Comparison of ENCODE assay signal across 10 mouse cellular contexts in genomic region chr11:103406551-103406950, GRCm38 (mm10). TPM values are rescaled to one million over a fixed set of nuclear protein-coding genes. Genes with fewer than 3 reads are reported as not detected.
DNase-seq lines count a peak whose midpoint lies in the region; ATAC-seq lines count a peak whose summit lies in the region.
"Had no signal": no experiment of that assay in that cellular context is flagged by ENCODE, and none has a peak within 500 bp of the region (broad histone marks: within the 10 kb centered on the region; RNA-seq: fewer than 3 reads in every experiment).

No protein-coding gene starts in this region.

- DNase-seq in heart, adult 11 months, result peak; percentile 94
- DNase-seq in heart, postnatal 25 days (ENCODE audit: low spot score), result no peak
- peak; percentile 87 for DNase-seq in ES-CJ7 (ENCODE audit: low read depth, low spot score)
- DNase-seq in lung, postnatal 10 days, result peak; percentile 73
- DNase-seq in left cerebral cortex, postnatal 36 days (ENCODE audit: low spot score in 2 of 2), result no peak
- DNase-seq in frontal cortex, adult 2 months (ENCODE audit: extremely low spot score in 1 of 2, low spot score in 1 of 2), result no peak

- H3K4me3 ChIP-seq in intestine, embryonic 16.5 days (ENCODE audit: low read length), result no peak overlapping the region
- H3K4me3 ChIP-seq in hindbrain, embryonic 16.5 days (ENCODE audit: low read length), result no peak overlapping the region
- H3K4me3 ChIP-seq: limb, embryonic 10.5 days had no signal

- no peak overlapping the region for H3K9ac ChIP-seq in intestine, embryonic 16.5 days (ENCODE audit: low read depth, low read length)
- H3K9ac ChIP-seq in hindbrain, embryonic 16.5 days (ENCODE audit: low read depth, low read length), result no peak overlapping the region

- no peak overlapping the region for H3K4me2 ChIP-seq in intestine, embryonic 16.5 days (ENCODE audit: low read depth, low read length)
- H3K4me2 ChIP-seq in hindbrain, embryonic 16.5 days (ENCODE audit: low read length), result no peak overlapping the region

- 60% methylated on average over 7 of the region's 7 CpGs for WGBS in intestine, embryonic 16.5 days
- WGBS in hindbrain, embryonic 16.5 days, result 86% methylated on average over 7 of the region's 7 CpGs

- no peaks in the 10 kb centered on the region for H3K27me3 ChIP-seq in intestine, embryonic 16.5 days (replicated peaks; ENCODE audit: control insufficient read depth, insufficient read depth, low read length)
- no peaks in the 10 kb centered on the region for H3K27me3 ChIP-seq in hindbrain, embryonic 16.5 days (replicated peaks; ENCODE audit: control insufficient read depth, insufficient read depth, low read length)
- H3K27me3 ChIP-seq: CH12.LX had no signal

- H3K36me3 ChIP-seq in intestine, embryonic 16.5 days (ENCODE audit: control insufficient read depth, insufficient read depth, low read length), result no peaks in the 10 kb centered on the region
- peaks cover 4% of the 10 kb centered on the region; the same call in 1 of the 2 replicates for H3K36me3 ChIP-seq in hindbrain, embryonic 16.5 days (ENCODE audit: control insufficient read depth, insufficient read depth, low read length)

- no peaks in the 10 kb centered on the region for H3K9me3 ChIP-seq in intestine, embryonic 16.5 days (ENCODE audit: control insufficient read depth, low read length)
- no peaks in the 10 kb centered on the region for H3K9me3 ChIP-seq in hindbrain, embryonic 16.5 days (ENCODE audit: control insufficient read depth, low read length)
- H3K9me3 ChIP-seq: limb, embryonic 10.5 days had no signal

- peak; percentile 78 for ATAC-seq in intestine, embryonic 16.5 days
- ATAC-seq in hindbrain, embryonic 16.5 days, result no peak

- no peaks in the 10 kb centered on the region; the same call in 1 of the 2 replicates for H3K4me1 ChIP-seq in intestine, embryonic 16.5 days (ENCODE audit: control insufficient read depth, insufficient read depth, low read length)
- H3K4me1 ChIP-seq in hindbrain, embryonic 16.5 days (ENCODE audit: control insufficient read depth, insufficient read depth, low read depth, low read length), result peaks cover 8% of the 10 kb centered on the region

- H3K27ac ChIP-seq in intestine, embryonic 16.5 days (ENCODE audit: low read length), result no peak overlapping the region
- H3K27ac ChIP-seq in hindbrain, embryonic 16.5 days (ENCODE audit: low read depth, low read length), result no peak overlapping the region
- H3K27ac ChIP-seq: limb, embryonic 10.5 days had no signal

- intact Hi-C loops in heart, postnatal 25 days (cut with DNase I), result no loop called here
- intact Hi-C loops in left cerebral cortex, postnatal 36 days (cut with DNase I), result no loop called here

RNA-seq across cellular contexts. Expression of gene Plekhm1, which starts 5.9 kb away (rescaled TPM):
- total RNA-seq in heart, postnatal 25 days (2021), result 10 to 100 TPM in 1 of 2 experiments, 1 to 10 TPM in 1; 10.0 to 10.7 TPM
- polyA plus RNA-seq in intestine, embryonic 16.5 days (2015; fragmentation: Nextera tagmentation; extraction: Ambion mirVana), result 6.1 and 7.0 TPM in 2 replicates
- 7.2 and 9.6 TPM in 2 replicates for polyA plus RNA-seq in hindbrain, embryonic 16.5 days (2015; fragmentation: Nextera tagmentation; extraction: Ambion mirVana)
- total RNA-seq in left cerebral cortex, postnatal 36 days (2021), result 10 to 100 TPM; 16.3 to 18.8 TPM
- 15.6 and 15.7 TPM in 2 replicates for polyA plus RNA-seq in frontal cortex, adult 2 months (2012; rRNA removed)

RNA-seq across cellular contexts. Expression of gene Arhgap27, which starts 43.1 kb away (rescaled TPM):
- total RNA-seq in heart, postnatal 25 days (2021), result 10 to 100 TPM; 13.9 to 17.8 TPM
- polyA plus RNA-seq in intestine, embryonic 16.5 days (2015; fragmentation: Nextera tagmentation; extraction: Ambion mirVana), result 40.2 and 42.3 TPM in 2 replicates
- polyA plus RNA-seq in hindbrain, embryonic 16.5 days (2015; fragmentation: Nextera tagmentation; extraction: Ambion mirVana), result 4.8 and 5.6 TPM in 2 replicates
- total RNA-seq in left cerebral cortex, postnatal 36 days (2021), result 10 to 100 TPM; 11.6 to 12.6 TPM
- polyA plus RNA-seq in frontal cortex, adult 2 months (2012; rRNA removed), result 16.6 and 16.8 TPM in 2 replicates

Comparison
In these comparisons a context has a peak if more than half of its experiments do, and no peak if none do; other contexts are left out.
1. DNase-seq: peak in heart, adult 11 months (single experiment), ES-CJ7 (single experiment) and lung, postnatal 10 days (single experiment); none in heart, postnatal 25 days (single experiment), left cerebral cortex, postnatal 36 days (0 of 2) and frontal cortex, adult 2 months (0 of 2).